Mouse (Mus musculus) thymus, adult 2 months (tissue): ENCODE measurements around the gene Traf4. TPM values are rescaled to one million over a fixed set of nuclear protein-coding genes. Genes with fewer than 3 reads are reported as not detected.

Source experiments
- DNase-seq: peaks from one replicate; pipeline ENCODE4 v3.0.0; 2021
- H3K27ac ChIP-seq: fragments of 200-500 bp; 2 replicates; pipeline ENCODE4 v1.5.1; 2012; ENCODE audit warnings: low read length, control low read depth; ENCODE audit not compliant: control insufficient read depth, insufficient read depth
- H3K27me3 ChIP-seq: fragments of 200-500 bp; 2 replicates; pipeline ENCODE4 v1.6.1; 2012; ENCODE audit warnings: mild to moderate bottlenecking, low read length, moderate library complexity, mixed read lengths; ENCODE audit not compliant: control insufficient read depth, insufficient read depth
- H3K36me3 ChIP-seq: fragments of 200-500 bp; 2 replicates; pipeline ENCODE4 v1.6.1; 2012; ENCODE audit warnings: mild to moderate bottlenecking, low read length, moderate library complexity; ENCODE audit not compliant: control insufficient read depth, insufficient read depth
- H3K4me1 ChIP-seq: fragments of 200-500 bp; replicated peaks from 2 replicates; pipeline ENCODE4 v1.6.1; 2012; ENCODE audit warnings: low read length; ENCODE audit not compliant: control insufficient read depth, insufficient read depth
- H3K4me3 ChIP-seq: fragments of 200-500 bp; 2 replicates; pipeline ENCODE4 v1.5.1; 2012; ENCODE audit warnings: mild to moderate bottlenecking, low read length, control low read depth, moderate library complexity; ENCODE audit not compliant: control insufficient read depth, insufficient read depth
- CTCF ChIP-seq: fragments of 200-500 bp; IDR thresholded peaks from 2 replicates; pipeline ENCODE4 v1.5.1; 2012; ENCODE audit warnings: mild to moderate bottlenecking, control low read depth, low read length, moderate library complexity, borderline replicate concordance; ENCODE audit not compliant: control insufficient read depth, poor library complexity, insufficient read depth; ENCODE audit errors: extremely low read depth
- POLR2A ChIP-seq: fragments of 200-500 bp; IDR thresholded peaks from 2 replicates; pipeline ENCODE4 v1.6.1; 2012; ENCODE audit warnings: mild to moderate bottlenecking, low read length, control low read depth, moderate library complexity; ENCODE audit not compliant: control insufficient read depth, poor library complexity, insufficient read depth; ENCODE audit errors: extremely low read depth
- WGBS: fragments of 180-500 bp; shearing (Covaris S2); methylation state at CpG from one replicate; pipeline ENCODE4 v1.1.7; 2018; 5-methylcytosine and 5-hydroxymethylcytosine counted together
- polyA plus RNA-seq: library from polyadenylated mRNA; depleted of rRNA; stranded (reverse); fragments of >200 nt; gene quantifications from 2 replicates; pipeline ENCODE4 v1.2.3, GENCODE M21; 2012

Gene Traf4
- polyA plus RNA-seq, 1 experiment, result 275 TPM

DNA sequence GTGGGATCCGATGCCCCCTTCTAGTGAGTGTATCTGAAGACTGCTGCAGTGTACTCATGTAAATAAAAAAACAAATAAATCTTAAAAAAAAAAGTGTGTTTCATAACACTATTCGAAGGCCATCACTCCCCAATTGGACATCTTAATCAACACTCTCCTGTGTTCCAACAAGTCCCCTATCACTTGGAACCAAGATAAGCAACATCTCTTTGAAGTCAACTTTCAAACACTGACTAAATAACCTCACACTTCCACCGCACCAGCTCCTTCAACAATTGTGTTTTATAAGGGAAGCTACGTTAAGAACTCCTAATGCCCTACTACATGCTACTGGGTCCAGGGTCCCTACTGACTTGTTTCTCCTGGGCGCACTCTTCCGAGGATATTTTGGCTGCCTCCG lies 17.1 kb upstream of the Traf4 start:
- 6% methylated on average over 7 of the region's 7 CpGs for WGBS
- Histone ChIP-seq H3K27me3 (no peaks in the 10 kb centered on the region; the same call in 1 of the 2 replicates), H3K27ac (no peak overlapping the region), H3K4me1 (peaks cover 8% of the 10 kb centered on the region), H3K4me3 (peak overlapping the region; percentile 99), H3K36me3 (peaks cover 17% of the 10 kb centered on the region)
- DNase-seq, result no peak
- no peak for TF ChIP-seq POLR2A
- no peak for TF ChIP-seq CTCF

DNA sequence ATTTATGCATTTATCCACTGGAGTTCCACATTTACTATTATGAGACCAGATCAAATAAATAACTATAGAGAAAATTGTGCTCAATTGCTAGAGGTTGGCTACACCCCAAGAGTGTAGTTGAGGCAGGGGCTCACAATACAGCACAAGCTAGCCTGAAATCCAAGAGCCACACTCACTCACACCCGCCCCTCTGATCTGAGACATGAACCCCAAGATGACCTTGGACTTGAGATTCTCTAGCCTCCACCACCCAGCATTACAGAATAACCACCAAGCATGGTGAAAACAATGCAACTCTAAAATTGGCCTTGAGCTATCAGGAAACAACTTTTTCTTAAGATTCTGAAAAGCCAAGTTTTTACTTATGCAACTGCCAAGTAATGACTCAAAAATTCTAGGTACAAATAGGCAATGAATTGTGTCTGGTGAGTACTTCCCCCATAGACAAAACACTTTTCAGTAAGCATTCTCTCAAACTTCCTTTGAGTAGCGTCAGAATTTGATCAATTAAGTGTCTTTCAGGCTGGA lies 16.5 kb upstream of the Traf4 start:
- H3K27ac ChIP-seq, result no peak overlapping the region
- H3K36me3 ChIP-seq, result peaks cover 17% of the 10 kb centered on the region
- 62% methylated on average over 2 of the region's 2 CpGs for WGBS
- H3K4me1 ChIP-seq, result peaks cover 14% of the 10 kb centered on the region
- no peak for TF ChIP-seq CTCF
- no peak for TF ChIP-seq POLR2A
- DNase-seq, result no peak
- no peak overlapping the region for H3K4me3 ChIP-seq
- H3K27me3 ChIP-seq, result no peaks in the 10 kb centered on the region; the same call in 1 of the 2 replicates

DNA sequence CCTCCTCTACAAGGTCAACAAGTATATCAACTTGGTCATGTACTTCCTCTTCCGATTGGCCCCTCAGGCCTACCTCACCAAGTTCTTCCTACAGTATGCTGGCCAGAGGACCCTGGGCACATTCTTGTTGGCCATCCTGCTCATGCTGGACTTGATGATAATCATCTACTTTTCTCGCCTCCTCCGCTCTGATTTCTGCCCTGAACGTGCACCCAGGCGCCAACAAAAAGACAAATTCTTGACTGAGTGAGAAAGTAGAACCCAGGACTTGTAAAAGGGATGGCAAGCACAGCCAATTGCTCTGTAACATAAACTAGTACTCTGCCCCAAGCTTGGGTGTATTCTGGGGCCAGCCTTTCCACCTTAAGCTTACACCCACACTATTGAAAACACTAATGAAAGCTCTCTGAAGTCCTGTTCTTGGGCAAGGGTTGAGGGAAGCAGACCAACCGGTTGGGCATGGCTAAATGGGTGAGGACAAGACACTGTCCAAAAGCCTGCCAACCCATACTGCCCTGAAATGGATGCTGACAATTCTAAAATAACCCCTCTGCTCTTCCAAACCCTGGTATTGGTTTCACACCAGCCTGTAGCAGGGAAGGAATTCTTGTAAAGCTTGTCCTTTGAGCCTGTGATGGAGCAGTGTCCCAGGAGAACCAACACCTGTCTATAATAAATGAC lies 14.8 kb upstream of the Traf4 start:
- H3K4me1 ChIP-seq, result peaks cover 15% of the 10 kb centered on the region

DNA sequence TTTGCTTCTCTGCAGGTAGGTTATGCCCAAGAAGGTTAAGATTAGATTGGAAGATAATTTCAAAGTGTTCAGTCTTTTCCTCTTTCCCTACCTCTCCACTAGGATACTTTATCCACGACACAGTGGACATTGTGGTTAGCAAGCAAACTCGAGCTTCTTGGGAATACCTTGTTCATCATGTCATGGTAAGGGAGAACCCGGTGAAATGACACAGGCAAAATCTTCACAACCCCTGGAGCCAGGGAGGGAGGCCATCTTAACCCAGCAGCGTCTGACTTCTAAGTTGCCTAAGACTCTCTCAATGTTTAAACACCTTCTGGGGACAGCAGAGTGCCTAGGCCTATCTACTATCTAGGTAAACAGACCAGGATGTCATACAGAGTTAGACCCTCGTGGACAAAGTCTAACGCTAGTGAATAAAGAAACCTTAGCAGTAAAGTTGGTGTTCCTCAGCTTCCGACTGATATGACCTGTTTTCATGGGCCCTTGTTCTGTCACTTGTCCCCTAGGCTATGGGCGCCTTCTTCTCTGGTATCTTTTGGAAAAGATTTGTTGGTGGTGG lies 14.1 kb upstream of the Traf4 start:
- WGBS, result 58% methylated on average over 8 of the region's 8 CpGs
- peaks cover 17% of the 10 kb centered on the region for H3K36me3 ChIP-seq
- H3K27me3 ChIP-seq, result no peaks in the 10 kb centered on the region
- no peak overlapping the region for H3K27ac ChIP-seq
- TF ChIP-seq POLR2A (no peak), CTCF (no peak)
- H3K4me3 ChIP-seq, result no peak overlapping the region
- peaks cover 15% of the 10 kb centered on the region for H3K4me1 ChIP-seq
- DNase-seq, result no peak

More for the DNA sequence above, 14.8 kb upstream of the Traf4 start:
- no peak for DNase-seq
- no peaks in the 10 kb centered on the region for H3K27me3 ChIP-seq
- TF ChIP-seq CTCF (no peak), POLR2A (no peak)
- no peak overlapping the region for H3K4me3 ChIP-seq
- 94% methylated on average over 6 of the region's 6 CpGs for WGBS
- H3K36me3 ChIP-seq, result peaks cover 17% of the 10 kb centered on the region
- no peak overlapping the region for H3K27ac ChIP-seq

DNA sequence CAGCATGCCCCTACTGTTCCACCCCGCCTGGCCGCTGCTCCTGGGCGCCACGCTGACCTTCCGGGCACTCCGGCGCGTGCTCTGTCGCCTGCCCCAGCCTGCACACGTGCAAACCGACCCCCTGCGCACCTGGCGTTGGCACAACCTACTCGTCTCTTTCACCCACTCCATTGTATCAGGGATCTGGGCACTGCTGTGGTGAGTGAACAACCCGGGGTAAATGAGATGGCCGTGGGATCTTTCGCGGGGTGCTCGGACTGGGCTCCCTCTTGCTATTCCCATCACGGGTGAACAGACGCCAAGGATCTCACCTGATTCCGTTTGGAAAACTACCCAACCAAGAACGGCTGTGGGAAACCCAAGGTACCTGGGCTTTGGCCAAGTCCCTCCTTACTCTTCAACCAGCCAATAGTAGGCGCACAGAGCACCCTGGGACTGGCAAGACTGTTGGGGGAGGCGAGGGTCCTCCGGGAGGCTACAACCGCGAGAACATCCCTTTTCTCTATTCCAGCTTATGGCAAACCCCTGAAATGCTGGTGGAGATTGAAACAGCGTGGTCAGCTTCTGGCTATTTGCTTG lies 13.6 kb upstream of the Traf4 start:
- Histone ChIP-seq H3K27ac (peak overlapping the region; percentile 26), H3K36me3 (peaks cover 17% of the 10 kb centered on the region), H3K27me3 (no peaks in the 10 kb centered on the region), H3K4me3 (peak overlapping the region; percentile 62), H3K4me1 (peaks cover 15% of the 10 kb centered on the region)
- no peak for TF ChIP-seq CTCF
- no peak for TF ChIP-seq POLR2A
- WGBS, result 2% methylated on average over 29 of the region's 29 CpGs
- peak; percentile 42 for DNase-seq
